Mouse (Mus musculus) thymus, adult 2 months (tissue): Measurements from ENCODE around the gene Mfsd8.

Experiments
- CTCF ChIP-seq: fragments of 200-500 bp; IDR thresholded peaks from 2 replicates; pipeline ENCODE4 v1.5.1; 2012; ENCODE audit warnings: mild to moderate bottlenecking, control low read depth, low read length, moderate library complexity, borderline replicate concordance; ENCODE audit not compliant: control insufficient read depth, poor library complexity, insufficient read depth; ENCODE audit errors: extremely low read depth
- POLR2A ChIP-seq: fragments of 200-500 bp; IDR thresholded peaks from 2 replicates; pipeline ENCODE4 v1.6.1; 2012; ENCODE audit warnings: mild to moderate bottlenecking, low read length, control low read depth, moderate library complexity; ENCODE audit not compliant: control insufficient read depth, poor library complexity, insufficient read depth; ENCODE audit errors: extremely low read depth

GRCm38 (mm10) chr3:40893816-40894258, 47.2 kb upstream of the Mfsd8 start:
- 0 out of 2 replicates have a peak, but pooled peaks have one; percentile 36 for TF ChIP-seq POLR2A
- TF ChIP-seq CTCF: peak; percentile 65; the same call in 1 of the 2 replicates
